Mouse (Mus musculus): ENCODE data around the gene Phf20.

Phf20 gene

DNA sequence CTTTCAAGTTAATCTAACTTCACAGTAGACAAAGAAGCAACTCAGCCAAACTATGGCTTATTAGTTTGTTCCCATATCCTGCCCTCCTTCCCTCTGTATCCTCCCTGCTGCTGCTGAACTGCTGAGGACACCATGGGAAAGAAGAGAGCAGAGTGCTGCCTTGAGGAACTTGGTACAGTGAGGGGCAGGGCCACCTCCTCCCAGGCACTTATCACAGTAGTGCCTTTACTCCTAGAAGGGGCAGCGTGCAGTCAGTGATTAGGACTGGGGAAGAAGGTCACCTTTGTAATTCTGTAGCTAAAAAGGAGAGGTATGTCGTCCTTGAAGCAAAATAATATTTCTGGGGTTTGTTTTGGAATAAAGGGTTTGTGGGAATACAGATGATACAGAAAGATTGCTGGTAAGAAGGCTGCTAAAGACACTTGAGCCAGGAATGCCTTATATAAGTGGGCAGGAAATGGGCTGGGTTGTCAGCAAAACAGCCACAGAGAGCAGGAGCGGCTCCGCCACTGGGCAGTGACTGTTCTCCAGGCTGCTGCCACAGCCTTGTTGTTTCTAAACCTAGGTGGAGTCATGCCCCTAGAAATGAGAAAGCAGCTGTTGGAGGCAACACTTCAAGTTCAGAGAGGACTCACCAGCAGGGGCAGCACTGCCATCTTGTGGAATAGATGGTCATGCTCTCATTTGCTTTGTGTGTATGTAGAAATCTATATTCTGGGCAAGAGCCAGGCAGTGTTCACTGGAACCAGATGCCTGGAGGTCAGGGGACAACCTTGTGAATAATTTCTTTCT lies 82.2 kb downstream of the Phf20 start:
- peak; percentile 94 for DNase-seq

DNA sequence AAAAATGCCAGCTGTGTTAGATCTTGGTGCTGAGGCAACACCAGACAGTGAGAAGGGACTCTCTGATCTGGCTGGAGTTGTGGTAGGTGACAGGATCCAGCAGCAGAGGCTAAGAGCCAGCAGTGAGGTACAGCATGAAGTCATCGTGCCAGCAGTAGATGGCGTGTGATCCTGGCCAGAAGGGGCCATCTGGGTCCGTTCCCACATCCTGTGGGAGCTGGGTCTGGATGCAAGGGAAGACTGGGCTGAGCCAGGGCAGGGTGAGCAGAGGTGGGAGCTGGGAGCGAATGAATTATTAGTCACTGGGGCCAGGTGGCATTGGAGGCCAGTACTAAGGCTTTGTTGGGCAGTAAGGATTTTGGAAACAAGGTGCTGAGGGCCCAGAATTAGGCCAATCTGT lies 85.0 kb downstream of the Phf20 start:
- no peak for DNase-seq

- DNase-seq: no peak
Measured at GRCm38 (mm10) chr2:156285161-156285560, 88.9 kb downstream of the Phf20 start.

DNA sequence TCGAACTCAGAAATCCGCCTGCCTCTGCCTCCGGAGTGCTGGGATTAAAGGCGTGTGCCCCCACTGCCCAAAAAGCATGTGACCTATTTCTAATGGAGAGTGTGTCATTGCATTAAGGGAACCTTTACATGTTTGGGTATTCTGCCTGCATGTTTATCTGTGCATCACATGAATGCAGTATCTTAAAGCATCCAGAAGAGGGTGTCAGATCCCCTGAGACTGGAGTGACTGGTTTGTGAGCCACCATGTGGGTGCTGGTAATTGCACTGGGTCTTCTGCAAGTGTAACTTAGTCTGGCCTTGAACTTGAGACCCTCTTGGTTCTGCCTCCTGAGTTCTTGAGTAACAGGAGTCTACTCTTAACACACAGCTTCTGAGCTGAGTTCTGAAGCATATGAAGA lies 90.5 kb downstream of the Phf20 start:
- DNase-seq: no peak

- DNase-seq: no peak
Measured at GRCm38 (mm10) chr2:156288222-156288621, 92.0 kb downstream of the Phf20 start.

- DNase-seq: peak; percentile 45
Measured at GRCm38 (mm10) chr2:156289552-156290160, 93.4 kb downstream of the Phf20 start.

DNA sequence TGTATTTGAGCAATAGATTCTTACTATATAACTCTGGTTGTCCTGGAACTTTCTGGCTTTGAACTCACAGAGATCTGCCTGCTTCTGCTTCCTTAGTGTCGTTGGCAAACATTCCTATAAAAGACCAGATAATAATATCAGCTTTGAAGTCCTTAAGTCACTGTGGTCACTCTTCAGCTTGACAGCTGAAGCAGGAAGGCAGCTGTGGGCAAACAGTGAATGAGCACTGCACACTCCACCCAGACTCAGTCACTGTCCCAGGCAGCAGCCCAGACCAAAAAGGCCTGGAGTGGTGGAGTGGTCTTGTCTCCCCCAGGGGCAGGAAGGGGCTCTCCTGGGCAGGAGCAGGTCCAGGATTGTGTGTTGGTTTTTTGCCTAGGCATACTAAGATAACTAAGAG lies 95.7 kb downstream of the Phf20 start:
- no peak for DNase-seq

- DNase-seq: peak; percentile 91
Measured at GRCm38 (mm10) chr2:156295601-156296063, 99.4 kb downstream of the Phf20 start.

DNA sequence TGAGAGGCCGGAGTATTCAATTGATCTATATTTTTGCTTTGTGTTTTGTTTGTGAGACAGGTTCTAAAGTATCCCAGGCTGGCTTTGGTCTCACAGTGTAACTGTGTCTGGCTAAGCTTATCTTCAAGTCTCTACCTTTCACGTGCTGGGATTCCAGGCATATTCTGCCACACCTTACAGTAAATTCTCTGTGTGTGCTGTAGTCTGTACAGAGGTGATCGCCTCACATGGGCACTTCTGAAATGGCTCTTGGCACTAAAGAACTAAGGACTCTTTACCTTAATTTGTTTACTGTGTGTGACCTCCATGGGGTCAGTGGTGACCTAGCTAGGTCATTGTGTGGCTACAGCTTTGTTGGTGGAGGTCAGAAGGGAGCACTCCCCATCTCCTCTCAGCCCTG lies 99.9 kb downstream of the Phf20 start:
- DNase-seq: no peak

- no peak for DNase-seq
Measured at GRCm38 (mm10) chr2:156297653-156298052, 101.4 kb downstream of the Phf20 start.

- DNase-seq: no peak
Measured at GRCm38 (mm10) chr2:156298458-156298857, 102.2 kb downstream of the Phf20 start.

DNA sequence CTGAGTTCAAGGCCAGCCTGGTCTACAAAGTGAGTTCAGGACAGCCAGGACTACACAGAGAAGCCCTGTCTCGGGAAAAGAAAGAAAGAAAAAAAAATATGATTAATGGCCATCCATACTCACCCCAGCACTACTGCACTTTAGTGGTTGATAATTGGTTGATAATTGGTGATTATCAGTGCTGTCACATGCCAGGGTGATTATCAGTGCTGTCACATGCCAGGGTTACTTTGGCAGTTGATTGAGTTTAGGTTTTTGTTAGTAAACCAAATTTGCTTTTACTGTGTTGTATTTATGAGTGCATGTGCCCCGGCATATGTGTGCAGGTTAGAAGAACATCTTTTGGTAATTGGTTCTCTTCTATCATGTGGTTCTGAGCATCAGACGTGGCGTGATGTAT lies 105.8 kb downstream of the Phf20 start:
- no peak for DNase-seq

DNA sequence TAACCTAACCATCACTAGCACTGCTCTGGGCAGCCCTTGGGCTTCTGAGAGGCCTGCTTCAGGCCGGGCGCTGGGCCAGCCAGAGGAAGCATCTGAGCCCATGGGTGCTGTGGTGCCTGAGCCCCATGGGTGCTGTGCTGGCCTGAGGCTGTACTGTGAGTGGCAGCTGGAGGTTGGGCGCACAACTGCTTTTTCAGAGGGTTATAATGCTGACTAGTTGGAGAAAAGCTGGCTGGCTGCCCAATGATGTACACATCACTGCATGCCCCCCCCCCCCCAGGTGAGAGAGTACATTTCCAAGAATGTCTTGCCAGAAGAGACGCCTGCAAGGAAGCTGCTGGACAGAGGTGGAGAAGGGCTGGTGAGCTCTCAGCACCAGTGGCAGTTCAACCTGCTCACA lies 108.1 kb downstream of the Phf20 start:
- DNase-seq: no peak

GRCm38 (mm10) chr2:156305818-156306217 lies 109.6 kb downstream of the Phf20 start:
- no peak for DNase-seq

GRCm38 (mm10) chr2:156307261-156307660 lies 111.0 kb downstream of the Phf20 start:
- peak; percentile 66 for DNase-seq

GRCm38 (mm10) chr2:156309948-156310347 lies 113.7 kb downstream of the Phf20 start:
- no peak for DNase-seq

DNA sequence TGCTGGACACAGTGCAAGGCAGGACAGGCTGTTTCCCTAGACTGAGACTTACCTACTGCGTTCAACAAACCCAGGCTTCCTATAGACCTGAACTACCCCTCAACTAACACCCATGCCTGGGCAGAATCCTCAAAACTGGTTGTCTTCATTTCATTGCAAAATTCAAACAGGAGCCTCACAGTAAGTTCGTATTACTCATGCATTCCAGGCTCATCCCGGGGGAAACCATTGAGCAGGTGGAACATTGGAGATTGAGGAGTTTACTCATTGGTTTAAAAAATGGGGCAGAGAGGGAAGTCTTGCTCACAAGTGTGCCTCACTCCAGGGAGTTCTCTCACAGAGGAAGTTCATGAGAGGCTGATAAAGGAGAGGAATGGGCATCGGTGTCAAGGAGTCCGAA lies 114.2 kb downstream of the Phf20 start:
- no peak for DNase-seq

- DNase-seq: no peak
Measured at GRCm38 (mm10) chr2:156310945-156311344, 114.7 kb downstream of the Phf20 start.

GRCm38 (mm10) chr2:156311441-156311840 lies 115.2 kb downstream of the Phf20 start:
- no peak for DNase-seq

GRCm38 (mm10) chr2:156311841-156312291 lies 115.6 kb downstream of the Phf20 start:
- DNase-seq: peak; percentile 64

DNA sequence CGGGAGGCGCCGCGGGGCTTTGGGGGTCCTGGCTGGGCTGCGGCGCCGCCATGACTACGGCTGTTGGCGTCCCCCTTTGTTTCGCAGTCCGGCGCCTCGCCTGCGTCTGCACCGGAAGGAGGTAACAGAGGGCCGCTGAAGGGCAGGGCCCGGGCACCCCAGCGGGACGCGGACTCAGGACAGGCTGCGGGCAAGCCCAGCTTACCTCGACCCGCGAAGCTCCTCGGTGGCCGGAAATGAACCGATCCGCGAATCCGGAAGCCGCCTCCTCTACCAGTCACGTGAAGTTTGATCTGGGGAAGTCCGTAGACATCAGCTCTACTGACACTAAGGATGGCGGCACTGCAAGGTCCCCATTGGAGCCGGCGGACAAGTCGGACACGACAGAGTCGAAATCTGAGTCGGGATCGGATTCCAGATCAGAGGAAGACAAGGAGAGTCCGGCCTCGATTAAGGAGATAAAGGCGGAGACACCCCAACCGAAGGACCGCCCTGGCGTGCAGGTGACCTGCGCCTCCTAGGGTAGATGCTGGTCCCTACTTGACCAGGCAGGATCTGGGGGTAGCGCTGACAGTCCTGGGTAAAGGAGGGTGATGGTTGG lies 116.1 kb downstream of the Phf20 start, which contains the start of the genes Cnbd2 and Scand1:
TSS of gene Cnbd2 (plus strand) at position 3 of the 601 bp plus-strand sequence.
TSS of gene Scand1 (minus strand) at position 408 of the 601 bp plus-strand sequence.
- peak; percentile 91 for DNase-seq

DNA sequence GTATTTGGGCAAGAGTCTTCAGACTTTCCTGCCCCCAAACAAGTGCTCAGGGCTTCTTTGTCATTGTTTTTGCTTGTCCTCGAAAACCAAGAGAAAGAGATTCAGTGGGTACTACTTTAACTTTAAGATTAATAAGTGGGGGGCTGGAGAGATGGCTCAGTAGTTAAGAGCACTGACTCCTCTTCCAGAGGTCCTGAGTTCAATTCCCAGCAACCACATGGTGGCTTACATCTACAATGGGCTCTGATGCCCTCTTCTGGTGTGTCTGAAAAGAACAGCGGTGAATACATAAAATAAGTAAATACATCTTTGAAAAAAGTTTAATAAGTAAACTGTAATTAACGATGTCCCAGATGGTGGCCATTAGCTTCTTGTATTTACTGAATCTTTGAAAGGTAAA lies 116.9 kb downstream of the Phf20 start:
- no peak for DNase-seq

GRCm38 (mm10) chr2:156314811-156315210 lies 118.5 kb downstream of the Phf20 start:
- DNase-seq: no peak

DNA sequence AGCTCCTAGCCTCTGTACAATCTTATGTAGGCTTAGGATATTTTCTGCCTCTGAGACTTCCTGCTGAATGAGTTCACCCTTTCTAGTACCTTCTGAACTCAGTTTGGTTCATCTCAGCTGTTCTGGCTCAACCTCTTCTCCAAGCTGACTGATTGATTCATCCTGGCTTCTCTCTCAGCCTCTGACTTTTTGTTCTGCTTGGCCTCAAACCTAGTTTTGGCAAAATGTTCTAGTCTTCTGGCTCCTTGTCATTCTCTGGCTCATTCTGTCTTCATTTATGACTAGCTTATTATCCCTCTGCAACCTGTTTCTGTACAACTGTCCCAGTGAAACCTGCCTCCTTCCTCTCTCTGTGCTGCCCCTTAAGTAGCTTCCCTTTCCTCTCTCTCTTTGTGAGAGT lies 122.2 kb downstream of the Phf20 start:
- no peak for DNase-seq
